Mouse (Mus musculus) layer of hippocampus, adult 9-11 months (tissue): Measurements from ENCODE around the gene 2010300C02Rik.

Source experiments
- DNase-seq: peaks from one replicate; pipeline ENCODE4 v3.0.0; 2022

Gene 2010300C02Rik

DNA sequence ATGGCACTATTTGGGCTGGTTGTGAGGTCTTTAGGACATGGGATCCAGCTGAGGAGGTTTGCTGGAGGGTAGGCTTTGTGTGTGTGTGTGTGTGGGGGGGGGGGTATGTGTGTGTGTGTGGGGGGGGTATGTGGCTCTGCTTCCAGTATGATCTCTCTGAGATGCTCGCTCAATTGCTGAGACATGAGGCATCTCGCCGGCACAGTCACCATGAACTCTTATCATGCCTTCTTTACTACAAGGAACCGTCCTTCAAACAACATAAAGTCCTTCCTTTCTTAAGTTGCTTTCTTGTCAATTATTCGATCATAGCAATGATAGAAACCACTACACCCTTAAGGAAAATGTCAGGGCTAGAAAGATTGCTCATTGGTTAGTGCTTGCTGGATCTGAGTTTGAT lies 8.8 kb downstream of the 2010300C02Rik start:
- no peak for DNase-seq

DNA sequence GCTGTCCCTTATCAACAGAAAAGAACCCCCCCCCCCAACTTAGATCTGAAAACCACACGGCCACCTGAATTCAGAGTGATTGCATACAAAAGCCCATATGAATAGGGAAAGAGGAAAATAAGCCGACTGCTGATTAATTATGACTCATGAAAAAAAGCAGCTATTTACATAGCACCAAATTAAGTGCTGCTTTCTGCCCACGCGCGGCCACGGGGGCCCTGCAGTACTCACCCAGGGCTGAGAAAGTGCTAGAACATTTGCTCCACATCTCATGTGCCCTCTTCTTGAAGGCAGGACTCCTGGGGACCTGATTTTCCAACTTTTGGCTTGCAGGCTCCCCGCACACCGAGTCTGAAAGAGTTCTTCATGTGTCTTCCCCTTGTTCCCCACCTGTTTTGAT lies 10.1 kb downstream of the 2010300C02Rik start:
- no peak for DNase-seq

DNA sequence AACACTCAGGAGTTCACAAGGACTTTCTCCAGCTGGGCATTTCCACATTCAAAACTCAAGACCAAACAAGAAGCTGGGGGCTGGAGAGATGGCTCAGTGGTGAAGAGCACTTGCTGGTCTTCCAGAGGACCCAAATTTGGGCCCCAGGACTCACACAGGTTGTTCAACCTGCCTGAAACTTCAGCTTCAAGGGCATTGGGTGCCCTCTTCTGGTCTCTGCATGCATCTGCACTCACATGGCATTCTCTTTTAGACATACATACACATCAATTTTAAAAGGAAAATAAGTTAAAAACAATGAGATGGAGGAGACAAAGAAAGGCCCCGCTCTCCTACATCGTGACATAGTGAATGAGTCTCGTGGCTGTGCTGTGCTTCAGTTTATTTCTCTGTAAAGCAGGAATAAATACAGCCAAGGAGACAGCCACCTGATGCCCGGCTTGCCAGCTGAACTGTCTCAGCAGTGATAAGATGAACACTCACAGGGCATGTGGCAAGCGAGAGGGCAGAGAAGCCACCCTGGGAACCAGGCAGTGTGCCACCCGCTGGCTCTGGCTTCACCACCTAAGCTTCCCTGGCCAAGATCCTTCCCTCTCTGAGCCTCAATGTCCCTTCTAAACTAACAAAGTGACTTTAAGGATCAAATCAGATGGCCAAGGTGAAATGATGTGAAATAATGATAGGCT lies 11.5 kb downstream of the 2010300C02Rik start:
- no peak for DNase-seq

- DNase-seq: no peak
Measured at GRCm38 (mm10) chr1:37702326-37702725, 17.6 kb downstream of the 2010300C02Rik start.

DNA sequence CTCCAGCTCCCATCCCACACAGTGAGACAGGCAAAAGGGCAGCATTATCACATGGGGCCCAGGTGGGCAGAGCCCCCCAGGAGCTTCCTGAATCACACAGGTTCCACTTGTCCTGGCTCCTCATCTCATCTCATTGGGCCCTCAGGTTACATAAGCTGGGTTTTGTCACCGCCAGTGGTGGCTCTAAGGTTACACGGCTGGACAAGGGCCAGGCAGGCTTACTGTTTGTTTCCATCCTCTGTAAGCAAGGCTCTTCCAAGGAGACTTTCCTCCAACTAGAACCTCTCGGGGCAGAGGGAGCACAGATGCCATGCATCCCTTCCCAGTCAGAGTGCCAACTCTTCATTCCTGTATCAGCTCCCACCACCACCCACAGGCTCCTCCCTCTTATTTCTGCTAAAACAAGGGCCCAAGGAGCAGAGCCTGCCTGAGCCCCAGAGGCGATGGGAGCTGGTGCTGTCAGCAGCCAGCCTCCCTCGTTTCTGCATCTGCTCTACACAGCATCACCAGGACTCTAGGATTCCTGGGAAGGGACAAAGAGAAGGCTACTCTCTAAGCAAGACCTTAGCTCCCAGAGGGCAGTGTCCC lies 20.9 kb downstream of the 2010300C02Rik start:
- peak; percentile 57 for DNase-seq

DNA sequence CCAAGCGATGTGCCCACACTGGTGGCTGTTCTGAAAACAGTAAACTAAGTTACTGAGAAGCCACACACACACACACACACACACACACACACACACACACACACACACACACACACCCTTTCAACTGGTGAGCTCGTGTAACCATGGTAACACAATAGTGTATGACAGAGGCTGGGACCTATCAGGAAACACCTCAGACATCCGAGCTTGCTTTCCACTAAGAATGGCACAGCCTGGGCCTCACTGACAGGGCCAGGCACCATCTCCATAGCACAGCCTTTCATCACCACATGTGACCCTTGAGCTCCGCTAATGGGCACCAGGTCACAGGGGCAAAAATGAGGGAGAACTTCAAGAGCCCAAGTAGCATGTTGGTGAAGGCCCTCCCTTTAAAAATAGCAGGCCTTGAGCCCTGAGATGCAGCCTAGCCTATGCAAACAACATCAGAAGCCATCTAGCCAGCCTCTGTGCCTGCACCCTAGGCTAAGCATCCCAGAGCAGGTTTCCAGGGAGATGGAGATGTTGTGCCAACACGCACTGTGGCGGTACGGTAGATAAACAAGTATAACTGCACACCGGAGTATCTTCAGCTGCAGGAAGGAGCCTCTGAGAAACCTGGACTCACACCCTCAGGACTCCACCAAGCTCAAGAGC lies 21.6 kb downstream of the 2010300C02Rik start:
- no peak for DNase-seq

GRCm38 (mm10) chr1:37696918-37697317 lies 23.0 kb downstream of the 2010300C02Rik start:
- DNase-seq: peak; percentile 84

GRCm38 (mm10) chr1:37695732-37696131 lies 24.2 kb downstream of the 2010300C02Rik start:
- DNase-seq: no peak

DNA sequence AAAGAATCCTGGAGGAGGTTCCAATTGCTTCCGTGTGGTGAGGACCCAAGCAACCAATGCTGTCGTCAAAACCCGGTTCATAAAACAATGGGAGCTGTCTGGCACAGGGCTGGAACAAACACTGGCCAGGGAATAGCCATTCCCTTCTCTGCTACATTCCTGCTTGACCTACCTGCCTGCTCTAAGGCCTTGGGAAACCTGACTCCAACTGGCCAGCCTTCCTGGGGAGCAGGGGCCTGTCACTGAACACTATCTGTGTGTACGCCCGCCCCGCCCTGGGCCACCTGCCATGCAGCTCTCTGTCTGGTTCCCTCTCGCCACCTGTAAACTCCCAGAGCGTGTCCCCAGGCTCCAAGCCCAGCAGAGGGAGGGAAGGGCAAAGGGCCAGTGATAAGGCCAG lies 25.5 kb downstream of the 2010300C02Rik start:
- DNase-seq: no peak

GRCm38 (mm10) chr1:37691179-37691578 lies 28.7 kb downstream of the 2010300C02Rik start:
- no peak for DNase-seq

DNA sequence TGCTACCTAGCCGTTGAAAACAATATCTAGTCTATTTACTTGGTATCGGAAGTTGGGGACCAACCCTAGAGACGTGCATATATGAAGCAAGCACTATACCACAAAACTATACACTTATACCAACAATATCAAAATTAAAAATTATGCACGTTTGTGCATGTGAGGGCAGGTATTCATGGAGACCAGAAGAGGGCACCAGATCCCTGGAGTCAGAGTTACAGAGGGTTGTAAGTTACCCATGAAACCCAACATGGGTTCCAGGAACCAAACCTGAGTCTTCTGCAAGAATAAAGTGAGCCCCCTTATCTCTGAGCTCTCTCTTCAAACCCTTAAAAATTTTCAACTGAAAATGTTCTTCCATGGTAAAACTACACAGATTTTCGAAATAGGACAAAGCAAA lies 29.2 kb downstream of the 2010300C02Rik start:
- no peak for DNase-seq

DNA sequence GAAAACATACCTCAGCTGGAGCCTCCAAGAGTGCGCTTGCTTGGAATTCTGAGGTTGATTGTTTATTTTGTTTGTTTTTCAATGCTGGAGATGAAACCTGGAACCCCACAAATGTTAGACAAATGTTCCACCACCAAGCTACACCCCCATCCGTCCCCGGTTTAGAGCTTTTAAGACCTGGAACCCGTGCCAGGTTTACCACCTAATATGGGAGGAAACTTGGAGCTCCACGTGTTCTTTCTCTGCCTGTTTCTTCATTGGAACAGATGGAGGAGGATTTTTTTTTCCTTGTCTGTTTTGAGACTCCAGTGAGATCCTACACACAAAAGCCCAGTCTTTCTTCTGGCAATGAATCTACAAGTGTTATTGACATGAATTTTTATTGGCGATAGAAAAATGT lies 30.2 kb downstream of the 2010300C02Rik start:
- DNase-seq: peak; percentile 75

DNA sequence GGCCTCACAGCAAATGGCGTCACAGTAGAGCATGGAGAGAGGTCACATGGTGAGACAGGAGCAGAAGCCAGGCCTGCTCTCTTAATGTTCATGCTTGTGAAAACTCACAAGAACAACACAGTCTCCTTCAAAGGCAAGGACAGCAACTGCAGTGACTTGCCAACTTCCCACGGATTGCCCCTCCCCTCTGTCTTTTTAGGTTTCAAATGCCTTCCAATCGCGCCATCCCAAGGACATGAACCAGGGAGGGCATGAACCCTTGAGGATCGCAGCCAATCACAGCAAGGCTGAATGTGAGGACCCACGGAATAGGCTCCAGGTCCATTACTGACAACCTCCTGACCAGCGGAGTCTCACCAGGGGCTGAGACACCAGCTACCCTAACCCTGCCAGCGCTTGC lies 31.5 kb downstream of the 2010300C02Rik start:
- no peak for DNase-seq

DNA sequence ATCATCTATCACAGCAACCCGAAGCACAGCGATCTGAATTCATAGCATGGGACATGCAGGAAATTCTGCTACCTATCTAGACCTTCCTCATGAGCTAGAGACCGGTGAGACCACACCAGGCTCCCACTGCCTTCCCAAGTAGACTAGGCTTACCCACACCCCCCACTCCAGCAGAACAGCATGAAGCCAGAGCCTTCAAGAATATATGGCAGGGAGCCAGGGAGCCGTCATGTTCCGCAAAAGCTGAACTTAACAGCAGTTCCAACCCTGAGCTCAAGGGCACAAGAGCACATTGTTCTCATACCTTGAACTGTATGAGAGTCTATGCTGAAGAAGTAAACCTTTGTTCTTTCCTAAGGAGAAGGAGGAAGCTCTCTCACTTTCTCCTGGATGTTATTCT lies 32.4 kb downstream of the 2010300C02Rik start:
- no peak for DNase-seq

DNA sequence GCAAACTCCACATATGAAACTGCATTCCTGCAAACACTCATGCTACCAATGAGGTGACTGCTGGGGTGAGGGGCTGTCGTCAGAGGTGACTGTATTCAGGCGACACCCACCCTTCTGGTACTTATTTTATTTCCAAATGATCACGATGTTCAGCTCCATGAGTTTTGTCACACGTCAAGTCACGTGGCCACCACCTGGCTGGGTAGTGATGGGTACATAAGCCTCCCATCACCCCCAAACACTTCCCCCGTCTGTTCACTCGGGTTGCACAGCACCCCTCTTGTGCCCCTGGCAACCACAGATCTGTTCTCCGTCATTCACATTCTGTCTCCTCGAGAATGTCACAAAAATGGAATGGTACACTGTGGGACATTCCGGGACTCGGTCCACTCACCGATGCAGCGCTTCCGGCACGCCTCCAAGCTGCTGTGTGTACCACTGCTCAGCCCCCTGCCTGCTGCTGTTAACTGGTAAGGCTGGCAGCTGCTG lies 32.9 kb downstream of the 2010300C02Rik start:
- peak; percentile 94 for DNase-seq

GRCm38 (mm10) chr1:37678327-37679123 lies 41.4 kb downstream of the 2010300C02Rik start:
- DNase-seq: peak; percentile 97

DNA sequence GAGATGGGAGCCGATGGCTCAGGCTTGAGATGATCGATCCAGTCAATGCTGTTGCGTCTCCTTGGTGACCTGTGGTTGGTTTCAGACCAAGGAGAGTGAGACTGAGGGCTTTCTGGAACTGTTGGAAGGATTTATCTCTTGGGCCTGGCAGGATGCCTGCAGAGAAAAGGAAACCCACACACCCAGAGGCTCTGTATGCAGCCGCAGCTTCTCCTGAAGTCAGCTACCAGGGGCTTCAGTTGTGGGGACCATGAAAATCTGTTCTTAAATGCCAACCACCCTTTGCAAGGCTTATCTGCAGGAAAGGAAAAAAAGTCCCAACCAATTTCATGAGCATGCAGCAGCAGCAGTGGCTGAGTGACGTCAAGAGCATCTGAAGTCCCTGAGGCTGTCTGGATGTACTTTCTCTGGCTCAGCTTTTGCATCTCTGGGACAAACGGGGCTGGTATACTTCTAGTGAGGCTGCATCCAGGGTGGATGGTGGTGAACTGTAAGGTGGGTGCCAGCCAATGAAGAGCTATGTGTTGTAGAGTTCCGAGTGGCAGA lies 42.8 kb downstream of the 2010300C02Rik start:
- DNase-seq: no peak

DNA sequence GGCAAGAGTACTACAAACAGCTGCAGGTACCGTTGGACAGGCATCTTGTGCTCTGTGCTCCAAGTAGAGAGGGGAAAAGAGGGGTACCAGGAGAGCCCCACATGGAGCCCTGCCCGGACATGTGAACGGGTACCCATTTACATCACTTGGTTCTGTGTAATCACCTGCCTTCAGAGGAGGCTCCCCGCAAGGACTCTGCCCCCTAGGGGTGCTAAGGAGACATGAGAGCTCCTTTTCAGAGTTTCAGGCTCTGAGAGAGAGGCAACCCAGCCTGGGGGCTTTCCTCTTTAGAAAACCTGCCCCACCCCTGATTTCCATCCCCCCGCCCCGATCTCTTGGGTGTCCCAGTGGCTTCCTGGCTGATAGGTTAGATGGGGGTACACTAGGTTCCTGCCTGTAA lies 44.4 kb downstream of the 2010300C02Rik start:
- DNase-seq: no peak

DNA sequence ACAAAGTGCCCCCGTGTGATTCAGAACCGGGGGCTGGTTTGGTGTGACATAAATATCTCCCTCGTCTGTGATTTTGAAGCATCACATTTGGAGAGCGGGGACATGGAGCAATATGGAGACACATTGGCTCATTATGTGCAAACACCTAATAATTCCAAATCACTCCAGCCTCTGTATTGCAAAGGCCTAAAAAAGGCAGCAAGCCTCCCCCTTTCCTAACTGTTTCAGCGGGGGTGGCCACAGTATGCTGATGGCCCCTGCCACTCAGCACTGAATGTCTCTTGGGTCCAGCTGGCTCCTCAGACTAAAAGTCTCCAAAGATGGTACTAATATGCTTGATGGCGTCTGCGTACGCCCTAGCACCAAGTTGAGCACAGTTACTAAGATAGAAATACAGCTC lies 45.6 kb downstream of the 2010300C02Rik start:
- peak; percentile 89 for DNase-seq

DNA sequence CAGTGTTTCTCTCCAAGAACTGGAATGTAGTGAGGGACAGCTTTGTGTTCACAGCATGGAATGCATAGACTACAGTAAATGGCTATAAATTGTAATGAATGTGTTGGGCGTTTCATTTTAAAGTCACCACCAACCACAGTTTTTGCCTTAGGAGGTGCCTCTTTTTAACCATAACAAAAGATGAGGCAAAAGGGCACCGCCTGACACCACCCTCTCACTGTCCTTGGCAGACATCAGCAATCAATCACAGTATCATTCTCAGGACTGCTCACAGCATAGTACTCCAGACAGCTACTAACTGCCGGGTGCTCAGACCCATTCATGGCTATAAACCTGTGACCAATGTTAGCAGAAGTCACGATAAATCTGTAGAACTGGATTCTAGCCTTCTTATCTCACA lies 48.6 kb downstream of the 2010300C02Rik start:
- DNase-seq: no peak

DNA sequence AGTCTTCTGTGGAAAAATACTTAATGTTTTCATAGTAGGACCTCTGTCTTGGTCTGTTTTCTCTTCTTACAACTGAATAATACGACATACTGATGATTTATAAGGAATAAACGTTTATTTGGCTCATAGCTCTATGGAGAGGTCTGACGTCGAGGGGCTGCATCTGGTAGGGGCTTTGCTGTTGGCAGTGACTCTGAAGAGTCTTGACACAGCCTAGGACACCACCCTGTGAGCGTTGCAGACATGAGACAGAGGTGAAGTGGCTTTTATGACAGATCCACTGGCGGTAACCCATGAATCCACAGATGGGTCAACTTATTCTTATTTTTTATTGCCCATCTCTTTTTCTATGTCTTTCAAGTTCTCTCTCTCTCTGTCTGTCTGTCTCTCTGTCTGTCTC lies 52.5 kb downstream of the 2010300C02Rik start:
- no peak for DNase-seq

DNA sequence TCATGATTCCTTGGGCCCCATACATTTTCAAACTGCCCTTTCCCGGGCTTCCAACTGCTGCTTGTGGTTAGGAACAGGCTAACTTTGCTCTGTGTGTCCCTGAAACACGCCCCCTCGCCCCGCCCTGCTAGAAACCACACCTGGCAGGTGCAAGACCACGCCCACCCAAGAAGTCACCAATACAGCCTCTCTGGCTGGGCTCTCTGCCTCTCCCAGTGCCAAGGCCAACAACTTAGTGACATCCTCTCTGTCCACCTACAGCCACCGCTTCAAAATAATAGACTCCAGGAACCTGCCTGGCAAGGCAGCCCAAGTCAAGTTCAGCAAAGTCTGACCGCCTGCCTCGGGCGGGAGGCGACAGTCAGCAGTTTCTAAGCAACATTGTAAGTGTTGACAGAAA lies 53.3 kb downstream of the 2010300C02Rik start:
- DNase-seq: no peak
